Mouse (Mus musculus) cerebellum, adult 9-10 months (tissue): Measurements from ENCODE around the gene Syvn1.
A peak's percentile ranks its signal among the peaks of the same experiment; 100 is the strongest.

Source experiments
- DNase-seq: peaks from one replicate; pipeline ENCODE4 v3.0.0; 2022

The Syvn1 gene

DNA sequence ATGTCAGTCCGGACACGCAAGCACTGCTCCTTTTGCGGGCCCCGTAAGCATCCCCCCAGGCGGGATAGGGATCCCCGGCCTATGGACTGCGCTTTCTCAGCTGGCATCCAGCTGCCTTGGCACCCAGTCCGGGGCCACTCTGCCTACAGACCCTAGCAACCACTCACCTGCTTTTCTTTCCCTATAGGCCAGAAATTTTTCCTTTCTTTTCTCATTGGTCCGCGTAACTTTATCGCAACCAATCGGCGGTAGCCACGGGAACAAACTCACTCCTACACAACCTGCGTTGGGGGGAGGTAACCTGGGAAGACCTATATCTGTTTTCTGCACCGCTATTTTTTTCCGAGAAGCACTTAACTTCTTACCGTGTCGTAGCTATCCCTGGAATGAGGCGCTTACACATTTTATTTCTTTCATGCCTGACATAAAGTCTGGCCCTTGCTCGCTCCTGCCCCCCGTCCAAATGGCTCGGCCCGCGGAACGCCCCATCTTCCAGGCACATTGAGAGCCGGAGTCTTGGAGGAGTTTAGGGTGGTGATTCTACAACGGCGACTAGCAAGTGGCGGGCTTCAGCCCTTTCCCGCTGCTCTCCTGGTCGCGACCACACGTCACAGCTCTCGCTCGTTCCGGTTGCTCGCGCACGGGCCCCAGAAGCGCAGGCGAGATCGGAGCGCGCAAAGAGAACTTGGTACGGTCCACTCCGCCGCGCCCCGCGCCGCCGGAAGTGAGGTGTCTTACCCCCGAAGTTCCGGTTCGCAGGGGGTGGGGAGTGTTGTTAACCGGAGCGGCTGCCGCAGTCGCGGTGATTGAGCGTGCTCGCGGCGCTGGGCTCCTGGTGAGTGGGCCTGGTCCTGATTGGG lies at the start of gene Syvn1:
TSS of gene Syvn1 (plus strand) at position 283 of the 860 bp plus-strand sequence.
- DNase-seq = peak; percentile 95

DNA sequence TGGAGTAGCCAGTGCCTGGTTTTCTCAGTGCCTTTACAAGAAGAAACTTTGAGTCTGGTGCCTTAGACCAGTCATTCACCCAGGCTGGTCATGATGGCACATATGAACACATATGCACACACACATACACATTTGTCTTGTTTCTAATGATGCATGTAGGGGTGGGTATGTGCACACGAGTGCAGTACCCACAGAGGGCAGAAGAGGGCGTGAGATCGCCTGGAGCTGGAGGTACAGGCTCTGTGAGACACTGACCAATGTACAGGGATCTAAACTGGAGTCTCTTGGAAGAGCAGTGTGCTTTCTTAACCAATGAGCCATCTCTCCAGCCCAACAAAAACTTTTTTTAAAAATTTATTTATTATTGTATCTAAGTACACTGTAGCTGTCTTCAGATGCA lies 48.2 kb upstream of the Syvn1 start:
- DNase-seq = no peak

DNA sequence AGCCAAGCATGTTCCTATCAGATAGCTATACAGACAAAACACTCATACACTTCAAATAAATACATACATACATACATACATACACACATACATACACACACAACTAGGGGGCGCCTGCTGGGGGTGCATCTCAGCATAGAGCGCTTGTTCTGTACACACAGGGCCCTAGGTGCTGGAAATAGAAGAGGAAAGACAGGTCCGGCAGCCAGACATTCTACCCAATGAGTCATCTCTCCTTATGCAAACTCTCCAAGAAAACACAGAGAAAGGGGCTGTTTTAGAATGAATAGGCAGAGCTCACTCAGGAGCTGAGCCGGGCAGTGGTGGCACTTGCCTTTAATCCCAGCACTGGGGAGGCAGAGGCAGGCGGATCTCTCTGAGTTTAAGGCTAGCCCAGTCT lies 46.4 kb upstream of the Syvn1 start:
- no peak for DNase-seq

DNA sequence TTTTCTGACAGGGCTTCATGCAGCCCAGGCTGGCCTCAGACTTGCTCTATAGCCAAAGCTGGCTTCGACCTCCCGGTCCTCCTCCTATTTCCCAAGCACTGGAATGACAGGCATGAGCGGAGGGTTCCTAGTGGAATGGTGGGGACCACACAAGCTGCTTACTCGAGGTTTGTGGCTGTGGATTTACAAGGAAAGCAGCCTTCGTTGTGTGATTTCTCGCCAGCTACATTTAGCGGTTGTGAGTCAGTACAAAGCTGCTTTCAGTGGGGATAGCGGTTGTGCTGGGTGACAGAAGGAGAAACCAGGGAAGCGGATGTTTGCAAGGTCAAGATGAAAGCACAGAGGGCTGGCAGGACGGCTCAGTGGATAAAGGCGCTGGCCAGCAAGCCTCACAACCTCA lies 40.8 kb upstream of the Syvn1 start:
- no peak for DNase-seq

DNA sequence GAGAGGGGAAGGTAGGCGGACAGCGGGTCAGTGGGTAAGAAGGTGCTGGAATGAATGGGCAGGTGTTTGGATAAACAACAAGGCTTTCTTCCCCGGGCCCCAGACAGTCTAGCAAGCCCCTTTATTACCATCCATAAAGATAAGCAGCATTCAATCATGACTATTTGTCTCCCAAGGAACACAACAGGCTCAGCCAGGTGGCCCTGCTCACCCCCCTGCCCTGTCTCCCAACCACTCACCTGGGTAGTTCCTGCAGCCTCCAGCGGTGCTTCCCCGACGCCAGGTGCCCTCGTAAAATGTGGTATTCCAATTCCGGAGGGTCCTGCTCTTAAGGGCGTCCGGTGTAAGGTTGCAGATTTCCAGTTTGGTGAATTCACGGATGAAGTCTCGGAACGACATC lies 39.4 kb upstream of the Syvn1 start:
- DNase-seq = no peak

DNA sequence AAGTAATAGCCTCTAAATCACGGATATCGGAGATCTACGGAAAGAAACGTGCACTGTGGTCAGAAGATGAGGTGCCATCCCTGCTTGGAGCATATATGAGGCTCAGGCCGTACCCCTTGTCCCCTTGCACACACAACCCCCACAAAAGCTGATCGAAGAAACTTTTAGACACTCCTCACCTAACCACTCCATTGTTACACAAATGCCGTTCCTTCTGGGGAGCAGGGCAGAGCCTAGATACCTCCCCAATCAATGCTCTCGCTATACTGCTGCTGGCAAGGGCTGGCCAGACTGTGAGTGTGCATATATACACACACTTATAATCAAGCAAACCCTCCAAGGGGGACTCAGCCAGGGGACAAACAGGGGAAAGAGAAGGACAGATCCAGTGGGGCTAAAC lies 37.2 kb upstream of the Syvn1 start:
- no peak for DNase-seq

DNA sequence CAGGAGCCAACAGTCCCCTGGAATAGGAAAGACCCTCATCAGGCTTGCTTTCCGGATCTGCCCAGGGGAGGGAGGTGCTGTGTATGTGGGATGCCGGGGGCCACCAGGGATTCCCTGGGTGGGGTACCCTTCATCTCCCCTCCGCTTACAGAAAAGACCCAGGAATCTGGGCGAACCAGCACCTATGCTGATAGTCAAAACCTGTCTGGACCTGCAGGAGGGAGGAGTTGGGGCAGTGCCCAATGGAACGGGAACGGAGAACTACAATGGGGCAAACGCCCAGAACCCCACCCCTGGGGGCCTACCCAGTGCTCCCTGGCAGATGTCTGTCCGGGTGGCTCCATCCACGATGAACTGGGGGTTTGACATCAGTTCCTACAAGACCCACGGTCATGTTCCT lies 32.7 kb upstream of the Syvn1 start:
- DNase-seq = peak; percentile 31

DNA sequence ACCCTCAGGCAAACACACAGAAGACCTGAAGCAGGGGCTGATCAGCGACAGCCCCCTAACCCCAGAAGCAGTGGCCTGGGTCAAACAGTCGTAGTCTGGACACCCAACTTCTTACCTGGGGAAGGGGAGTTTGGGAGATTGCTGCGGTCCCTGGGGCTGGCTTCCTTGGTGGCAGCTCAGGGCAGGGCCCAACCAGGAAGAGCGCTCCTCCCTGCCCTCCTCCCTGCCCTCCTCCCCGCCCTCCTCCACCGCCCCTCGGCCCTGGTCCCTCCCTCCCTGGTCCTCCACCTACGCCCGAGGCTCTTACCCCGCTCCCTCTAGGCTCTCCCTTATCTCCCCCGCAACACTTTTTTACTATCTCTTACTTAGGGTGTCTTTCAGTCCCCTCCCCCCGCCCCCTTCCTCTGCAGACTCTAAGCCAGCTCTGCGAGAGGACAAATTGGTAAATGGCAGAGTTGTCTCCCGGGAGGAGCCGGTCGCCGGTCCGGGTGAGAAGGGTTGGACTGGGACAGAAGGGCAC lies 31.3 kb upstream of the Syvn1 start:
- peak; percentile 41 for DNase-seq

DNA sequence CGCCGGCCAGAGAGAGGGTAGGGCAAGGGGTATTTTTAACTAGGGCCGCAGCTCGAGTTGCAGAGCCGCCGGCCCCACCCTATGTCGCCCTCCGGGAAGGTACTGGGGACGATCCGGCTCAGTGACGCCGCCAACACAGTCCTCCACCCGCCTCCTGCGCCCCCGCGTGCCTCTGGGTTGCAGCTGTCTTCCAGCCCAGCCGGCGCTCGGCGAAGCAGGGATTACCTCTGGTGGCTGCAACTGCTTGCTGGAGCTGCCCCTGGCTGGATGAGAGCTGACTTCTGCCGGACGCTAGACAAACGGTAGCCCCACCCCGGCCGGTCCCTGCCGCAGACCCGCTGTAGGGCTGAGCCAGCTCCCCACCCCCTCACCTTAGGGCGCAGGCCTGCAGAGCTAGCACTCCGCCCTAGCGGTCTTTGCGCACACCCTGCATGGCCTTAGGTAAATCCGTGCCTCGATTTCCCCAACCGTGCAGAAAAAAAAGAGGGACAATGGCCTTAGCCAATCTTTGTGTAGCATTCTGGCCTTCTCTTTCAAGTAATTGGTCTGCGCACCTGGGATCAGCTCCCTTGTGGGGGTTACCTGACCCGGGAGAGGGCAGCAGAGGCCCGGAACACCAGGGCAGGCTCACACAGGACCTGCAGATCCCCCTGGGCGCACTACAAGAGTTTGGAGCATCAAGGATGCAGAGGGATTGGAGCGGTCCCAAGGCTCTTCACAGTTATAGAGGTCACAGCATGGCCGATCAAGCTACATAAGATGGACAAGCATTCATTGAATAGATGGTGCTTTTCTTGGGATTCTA lies 30.7 kb upstream of the Syvn1 start, which contains the start of gene Capn1:
TSS of gene Capn1 (minus strand) at position 387 of the 805 bp plus-strand sequence.
- DNase-seq = peak; percentile 60

DNA sequence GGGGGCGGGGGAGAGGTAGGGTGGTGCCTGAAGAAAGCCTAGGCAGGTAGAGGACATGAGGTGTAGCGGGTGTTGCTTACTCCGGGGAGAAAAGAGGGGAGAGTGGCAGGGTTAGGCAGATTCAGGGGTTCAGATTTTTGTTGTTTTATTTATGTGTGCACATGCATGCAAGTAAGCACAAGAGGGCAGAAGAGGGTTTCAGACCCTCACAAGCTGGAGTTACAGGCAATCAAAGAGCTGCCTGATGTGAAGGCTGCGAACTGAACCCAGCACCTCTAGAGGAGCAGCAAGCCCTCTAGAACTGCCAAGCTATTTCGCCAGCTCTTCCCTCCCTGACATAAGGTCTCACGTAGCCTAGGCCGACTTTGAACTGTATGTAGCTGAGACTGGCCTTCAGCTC lies 29.8 kb upstream of the Syvn1 start:
- DNase-seq = peak; percentile 28

DNA sequence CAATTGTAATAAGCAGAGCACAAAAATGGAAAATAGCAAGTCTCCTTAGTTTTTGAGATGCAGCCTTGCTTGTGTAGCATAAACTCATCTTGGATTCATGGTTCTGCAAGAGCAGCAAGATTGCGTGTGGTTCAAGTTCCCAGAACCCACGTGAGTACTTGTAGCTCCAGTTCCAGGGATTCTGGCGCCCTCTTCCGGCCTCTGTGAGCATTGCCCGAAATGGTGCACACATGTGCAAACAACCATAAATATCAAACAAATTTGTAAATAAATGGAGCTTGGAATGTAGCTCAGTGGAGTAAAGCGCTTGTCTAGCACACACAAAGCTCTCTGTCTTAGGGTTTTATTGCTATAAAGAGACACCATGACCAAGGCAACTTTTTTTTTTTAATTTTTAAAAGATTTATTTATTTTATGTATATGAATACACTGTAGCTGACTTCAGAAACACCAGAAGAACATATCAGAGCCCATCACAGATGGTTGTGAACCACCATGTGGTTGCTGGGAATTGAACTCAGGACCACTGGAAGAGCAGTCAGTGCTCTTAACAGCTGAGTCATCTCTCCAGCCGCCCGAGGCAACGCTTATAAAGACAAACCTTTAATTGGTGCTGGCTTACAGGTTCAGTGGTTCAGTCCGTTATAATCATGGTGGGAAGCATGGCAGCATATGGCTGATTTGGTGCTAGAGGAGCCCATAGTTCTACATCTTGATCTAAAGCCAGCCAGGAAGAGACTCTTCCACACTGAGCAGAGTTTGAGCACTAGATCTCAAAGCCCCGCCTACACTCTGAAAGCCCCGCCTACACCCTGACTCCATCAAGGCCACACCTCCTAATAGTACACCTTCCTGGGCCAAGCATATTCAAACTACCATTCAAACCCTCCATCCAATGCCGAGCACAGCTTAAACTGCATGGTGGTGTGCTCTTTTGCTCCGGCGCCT lies 28.0 kb upstream of the Syvn1 start:
- DNase-seq = peak; percentile 93

DNA sequence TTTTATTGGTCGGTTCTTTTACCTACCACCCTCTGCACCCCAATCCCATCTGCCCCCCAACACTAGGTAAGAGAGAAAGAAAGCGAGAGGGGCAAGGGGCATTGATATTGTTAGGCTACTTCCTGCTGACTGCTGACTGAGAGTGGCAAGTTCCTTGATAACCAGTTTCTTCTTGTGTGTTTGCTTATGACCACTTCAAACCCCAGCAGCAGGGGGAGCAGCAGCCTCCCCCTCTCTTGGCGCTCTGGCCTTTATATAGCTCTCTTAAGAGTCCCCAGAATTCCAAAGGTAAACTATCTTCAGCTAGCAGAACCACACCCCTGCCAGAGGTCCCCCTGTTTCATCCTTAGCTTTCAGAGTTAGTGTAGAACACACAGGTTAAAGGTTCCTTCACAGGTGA lies 26.1 kb upstream of the Syvn1 start:
- no peak for DNase-seq

DNA sequence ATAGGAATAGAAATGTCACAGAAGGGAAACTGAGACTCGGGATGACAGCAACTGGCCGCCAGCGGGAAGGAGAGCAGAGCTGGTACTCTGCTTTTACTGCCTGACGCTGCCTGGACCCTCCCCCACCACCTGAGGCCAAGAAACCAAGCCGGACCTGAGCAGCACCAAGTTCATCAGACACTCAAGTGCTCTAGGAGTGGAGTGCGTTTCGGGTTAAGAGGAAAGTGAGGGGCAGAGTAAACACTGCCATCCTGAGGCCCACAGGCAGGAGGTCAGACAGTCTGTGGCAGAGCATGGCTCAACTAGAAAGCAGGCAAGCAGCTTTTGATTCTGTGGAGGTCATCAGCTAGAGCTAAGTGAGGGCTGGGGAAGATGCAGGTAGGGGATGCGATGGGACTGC lies 23.3 kb upstream of the Syvn1 start:
- DNase-seq = no peak

DNA sequence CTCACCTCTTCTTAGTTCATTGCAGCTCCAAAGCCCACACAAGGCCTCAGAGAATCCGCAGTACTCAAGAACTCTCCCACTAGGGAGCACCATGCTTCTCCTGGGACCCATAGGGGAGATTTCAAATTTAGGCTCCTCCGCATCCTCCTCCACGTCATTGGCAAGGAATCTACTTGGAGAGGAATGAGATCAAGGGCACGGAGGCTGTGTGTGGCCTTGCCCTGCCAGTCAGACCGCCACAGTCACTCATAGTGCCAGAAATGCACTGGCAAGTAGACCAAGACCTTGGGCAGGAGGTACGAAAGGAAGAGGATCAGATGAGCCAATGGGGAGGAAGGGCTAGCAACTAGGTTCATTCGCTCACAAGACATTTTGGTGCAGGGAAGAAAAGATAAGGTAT lies 22.4 kb upstream of the Syvn1 start:
- no peak for DNase-seq

DNA sequence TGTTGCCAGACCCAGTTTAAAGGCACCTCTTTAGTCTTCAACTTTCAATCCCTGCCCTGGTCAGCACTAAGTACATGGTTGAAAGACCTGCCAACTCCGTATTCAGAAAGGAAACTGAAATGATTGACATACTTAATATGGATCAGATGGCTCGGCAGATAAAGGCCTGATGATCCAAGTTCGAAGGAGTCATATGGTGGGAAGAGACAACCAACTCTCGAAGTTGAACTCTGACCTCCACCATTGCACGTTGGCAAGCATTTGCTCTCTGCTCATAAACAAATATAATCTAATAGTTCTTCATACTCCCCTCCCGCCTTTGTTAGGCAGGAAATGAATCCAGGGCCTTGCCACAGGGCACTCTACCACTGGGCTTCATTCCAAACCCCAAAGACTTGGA lies 17.4 kb upstream of the Syvn1 start:
- DNase-seq = no peak

DNA sequence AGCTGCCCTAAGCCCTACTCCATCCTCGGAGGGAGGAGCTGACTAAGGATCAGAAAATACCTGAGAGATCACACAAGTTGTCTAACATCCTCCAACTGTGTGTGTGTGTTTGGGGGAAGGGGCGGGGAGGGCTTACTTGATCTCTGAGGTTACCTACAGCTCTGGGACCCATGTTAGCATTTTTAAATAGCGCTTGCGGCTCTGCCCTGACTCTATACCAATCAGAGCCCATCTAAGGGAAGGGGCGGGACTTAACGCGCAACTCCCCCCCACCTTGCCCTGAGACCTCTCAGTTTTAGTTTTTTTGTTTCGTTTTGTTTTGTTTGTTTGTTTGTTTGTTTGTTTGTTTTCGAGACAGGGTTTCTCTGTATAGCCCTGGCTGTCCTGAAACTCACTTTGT lies 16.9 kb upstream of the Syvn1 start:
- DNase-seq = no peak

DNA sequence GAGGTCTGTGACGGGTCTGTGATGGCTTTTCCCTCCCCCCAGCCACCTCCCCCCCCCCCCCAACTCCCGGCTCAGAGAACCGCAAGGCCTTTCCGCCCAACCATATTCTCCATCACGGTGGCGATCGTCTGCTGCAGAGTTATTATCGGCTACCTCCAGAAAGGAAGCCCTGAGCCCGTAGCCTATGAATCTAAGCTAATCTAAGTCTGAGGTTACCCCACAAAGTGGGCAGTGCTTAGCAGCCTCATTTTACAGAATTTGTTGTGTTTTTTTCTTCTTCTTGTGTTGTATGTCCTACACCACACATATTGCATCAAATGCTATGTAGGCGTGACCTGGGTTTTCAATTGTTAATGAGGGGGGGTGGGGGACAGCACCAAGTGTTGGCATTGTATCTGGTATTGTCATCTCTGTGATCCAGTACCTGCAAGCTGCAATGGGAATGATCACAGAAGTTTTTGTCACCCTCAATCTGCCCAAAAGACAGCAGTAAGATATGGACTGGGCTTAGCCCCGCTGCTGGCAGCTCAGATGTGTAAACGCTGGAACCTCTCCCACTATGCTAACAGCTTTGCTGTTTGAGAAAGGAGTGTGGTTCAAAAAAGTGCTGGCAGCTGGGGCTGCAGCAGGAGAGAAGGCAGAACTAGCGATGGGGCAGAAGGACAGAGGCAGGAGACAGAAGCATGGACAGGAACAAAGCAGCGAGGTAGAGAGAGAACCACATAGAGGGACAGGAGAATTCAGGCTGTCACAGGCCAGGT lies 15.7 kb upstream of the Syvn1 start:
- DNase-seq = no peak

DNA sequence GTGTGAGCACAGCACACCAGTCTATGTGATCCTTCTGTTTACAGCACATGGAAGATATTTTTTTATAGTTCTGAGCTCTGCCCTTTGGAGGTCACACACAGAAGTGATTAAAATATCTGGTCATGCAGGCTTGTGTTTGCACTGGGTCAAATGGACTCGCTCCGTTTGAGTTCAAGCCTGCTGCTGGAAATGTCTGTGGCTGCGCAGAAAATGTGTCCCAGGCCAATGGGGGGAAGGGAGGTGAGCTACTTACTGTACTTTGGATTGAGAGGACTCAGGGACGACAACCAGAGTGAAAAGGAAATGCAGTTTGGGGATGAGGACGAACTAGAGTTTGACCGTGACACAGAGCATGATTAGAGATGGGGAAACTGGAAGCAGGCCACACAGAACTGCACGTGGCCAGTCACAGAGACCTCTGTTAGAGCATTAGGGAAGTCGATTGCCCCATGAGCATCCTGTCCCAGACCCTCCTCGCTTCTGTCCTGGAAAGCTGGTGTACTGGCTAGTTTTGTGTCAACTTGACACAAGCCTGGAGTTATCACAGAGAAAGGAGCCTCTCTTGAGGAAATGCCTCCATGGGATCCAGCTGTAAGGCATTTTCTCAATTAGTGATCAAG lies 10.3 kb upstream of the Syvn1 start:
- DNase-seq = no peak

DNA sequence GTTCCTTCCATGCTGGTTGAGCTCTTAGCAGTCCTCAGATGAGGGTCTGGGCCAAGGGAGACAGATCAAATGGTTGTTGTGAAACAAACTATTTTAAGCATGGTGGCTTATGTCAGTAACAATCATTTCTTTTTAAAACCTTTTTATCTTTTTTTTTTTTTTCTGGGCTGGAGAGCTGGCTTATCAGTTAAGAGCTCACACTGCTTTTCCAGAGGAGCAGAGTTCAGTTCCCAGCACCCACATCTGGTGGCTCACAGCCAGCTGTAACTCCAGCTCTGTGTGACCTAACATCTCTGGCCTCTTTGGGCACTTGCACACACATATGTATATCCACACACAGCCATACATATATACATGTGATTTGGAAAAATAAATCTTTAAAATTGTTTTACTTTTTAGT lies 8.7 kb upstream of the Syvn1 start:
- DNase-seq = no peak

DNA sequence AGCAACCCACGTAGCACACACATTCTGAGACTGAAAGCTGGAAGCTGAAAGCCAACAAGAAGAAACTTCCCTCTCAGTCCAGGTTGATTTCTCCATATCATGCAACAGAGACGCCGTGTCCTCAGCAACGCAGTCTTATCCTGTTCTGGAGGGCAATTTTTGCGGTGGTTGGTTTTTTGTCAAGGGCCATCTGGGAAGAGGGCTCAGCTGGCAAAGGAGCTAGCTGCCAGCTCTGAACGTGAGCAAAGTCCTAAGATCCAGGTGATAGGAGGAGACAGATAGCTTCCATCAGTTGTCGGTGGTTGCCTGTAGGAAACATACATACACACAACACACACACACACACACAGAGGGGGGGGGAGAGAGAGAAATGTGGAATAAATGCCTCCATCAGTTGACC lies 8.1 kb upstream of the Syvn1 start:
- DNase-seq = no peak

DNA sequence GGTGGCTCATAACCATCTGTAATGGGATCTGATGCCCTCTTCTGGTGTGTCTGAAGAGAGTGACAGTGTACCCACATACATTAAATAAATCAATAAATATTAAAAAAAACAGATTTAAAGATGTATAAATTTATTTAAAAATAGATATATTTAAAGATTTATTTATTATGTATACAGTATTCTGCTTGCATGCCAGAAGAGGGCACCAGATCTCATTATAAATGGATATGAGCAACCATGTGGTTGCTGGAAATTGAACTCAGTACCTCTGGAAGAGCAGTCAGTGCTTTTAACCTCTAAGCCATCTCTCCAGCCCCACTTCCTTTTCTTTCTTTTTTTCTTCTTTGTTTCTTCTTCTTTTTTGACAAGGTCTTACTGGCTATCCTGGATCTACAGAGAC lies 6.4 kb upstream of the Syvn1 start:
- DNase-seq = no peak

DNA sequence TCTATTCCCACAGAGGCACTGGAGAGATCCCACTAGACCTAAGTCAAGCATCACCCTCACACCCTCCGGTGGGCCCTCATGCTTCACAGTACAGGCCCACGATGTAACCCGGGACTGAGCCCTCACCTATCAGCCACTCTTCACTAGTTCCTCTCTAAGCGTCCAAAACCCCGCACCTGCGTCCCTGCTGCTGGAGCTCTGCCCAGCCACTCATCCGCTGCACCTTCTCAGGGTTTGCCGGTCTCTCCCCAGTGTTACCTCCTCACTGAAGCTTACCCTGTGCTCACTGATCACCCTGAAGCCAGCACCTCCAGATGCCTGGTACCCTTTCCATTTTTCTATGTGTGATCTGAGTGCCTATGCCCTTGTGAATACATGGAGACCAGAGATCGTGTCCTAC lies 4.1 kb upstream of the Syvn1 start:
- peak; percentile 29 for DNase-seq
